Mouse (Mus musculus): ENCODE results near the gene Arntl2.

DNA sequence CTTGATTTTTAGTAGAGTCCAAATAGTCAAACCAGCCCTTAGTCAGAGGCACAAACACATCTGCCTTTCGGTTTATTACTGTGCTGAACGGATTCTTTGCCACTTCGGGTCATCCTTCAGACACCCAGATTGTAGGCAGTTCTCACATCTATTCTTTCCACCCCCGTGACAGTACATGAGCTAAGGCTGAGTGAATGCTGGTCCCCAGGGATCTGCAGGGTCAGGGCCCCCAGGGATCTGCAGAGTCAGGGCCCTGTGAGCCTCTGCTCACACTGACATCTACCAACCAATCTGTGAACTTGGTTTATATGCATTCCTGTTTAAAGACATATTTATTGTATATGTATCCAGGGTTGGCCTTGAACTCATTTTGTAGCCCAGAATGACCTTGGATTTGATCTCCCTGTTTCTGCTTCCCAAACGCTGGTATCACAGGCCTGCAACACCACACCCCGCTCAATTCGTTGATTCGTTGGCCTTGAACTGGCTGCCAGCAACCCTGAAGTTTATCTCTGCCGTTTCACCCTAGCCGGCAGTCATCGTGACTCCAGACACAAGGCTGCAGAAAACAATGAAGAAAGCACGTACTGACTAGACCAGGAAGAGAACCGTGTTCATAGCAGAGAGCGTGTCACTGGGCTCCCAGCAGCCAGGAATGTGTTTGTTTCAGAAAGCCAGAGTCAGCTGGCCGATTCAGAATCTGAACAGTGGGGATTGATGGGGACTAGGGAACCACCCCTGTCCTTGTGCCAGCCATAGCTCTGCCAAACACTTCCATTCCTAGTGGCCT lies 50.3 kb downstream of the Arntl2 start:
- TF ChIP-seq POLR2A (IDR thresholded peaks at IDR 0.05; ENCODE audit: low read depth, low read length) (no peak), CTCF (IDR thresholded peaks at IDR 0.05; ENCODE audit: extremely low read depth, insufficient read depth, insufficient read length, insufficient replicate concordance) (no peak)
